Mouse (Mus musculus) effector memory CD4-positive, alpha-beta T cell, adult 5 months (primary cell): ENCODE data around the gene Kcnab2. TPM values are rescaled to one million over a fixed set of nuclear protein-coding genes. Genes with fewer than 3 reads are reported as not detected.

Source experiments
- polyA plus RNA-seq: library from polyadenylated mRNA; unstranded; fragments of 100-300 nt; shearing (Covaris generic); gene quantifications from one replicate; pipeline ENCODE4 v1.2.1, GENCODE M21; 2017

Gene Kcnab2
- 119 TPM for polyA plus RNA-seq

DNA sequence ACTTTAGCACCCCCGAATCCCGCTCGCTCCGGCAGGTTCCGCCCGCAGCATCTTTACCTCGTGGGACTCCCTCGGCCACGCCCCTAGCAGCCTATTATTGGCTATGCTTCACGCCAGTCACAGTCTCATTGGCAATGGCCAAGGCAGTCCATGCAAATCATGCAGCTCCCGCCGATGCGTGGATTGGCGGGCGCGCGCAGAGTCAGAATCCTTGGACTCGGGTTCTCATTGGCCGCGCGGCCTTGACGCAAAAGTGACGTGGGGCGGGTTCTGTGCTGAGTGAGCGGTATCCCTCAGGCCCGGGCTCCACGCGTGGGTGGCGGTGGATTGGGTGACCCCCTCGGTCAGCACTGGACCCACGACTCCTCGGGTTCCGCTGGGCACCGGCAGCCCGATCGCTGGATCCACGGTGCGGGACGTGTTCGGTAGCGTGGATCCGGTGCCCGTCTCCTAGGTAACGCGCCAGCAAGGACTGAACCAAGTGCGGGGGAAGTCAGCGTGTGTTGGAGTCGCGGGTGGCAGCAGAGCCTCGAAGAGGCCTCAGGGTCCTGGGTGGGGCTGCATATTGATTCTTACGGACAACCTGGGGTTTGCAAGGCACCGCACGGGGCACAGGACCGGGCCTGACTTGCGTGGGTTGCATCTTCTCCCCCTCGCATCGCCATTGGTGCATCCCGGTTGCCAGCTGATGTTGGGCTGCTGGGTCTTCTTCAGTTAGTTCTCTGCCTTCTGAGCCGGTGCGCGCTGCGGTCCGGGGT, at the start of gene Kcnab2:
Kcnab2 (minus strand) TSS at position 406 of the 758 bp plus-strand sequence.

DNA sequence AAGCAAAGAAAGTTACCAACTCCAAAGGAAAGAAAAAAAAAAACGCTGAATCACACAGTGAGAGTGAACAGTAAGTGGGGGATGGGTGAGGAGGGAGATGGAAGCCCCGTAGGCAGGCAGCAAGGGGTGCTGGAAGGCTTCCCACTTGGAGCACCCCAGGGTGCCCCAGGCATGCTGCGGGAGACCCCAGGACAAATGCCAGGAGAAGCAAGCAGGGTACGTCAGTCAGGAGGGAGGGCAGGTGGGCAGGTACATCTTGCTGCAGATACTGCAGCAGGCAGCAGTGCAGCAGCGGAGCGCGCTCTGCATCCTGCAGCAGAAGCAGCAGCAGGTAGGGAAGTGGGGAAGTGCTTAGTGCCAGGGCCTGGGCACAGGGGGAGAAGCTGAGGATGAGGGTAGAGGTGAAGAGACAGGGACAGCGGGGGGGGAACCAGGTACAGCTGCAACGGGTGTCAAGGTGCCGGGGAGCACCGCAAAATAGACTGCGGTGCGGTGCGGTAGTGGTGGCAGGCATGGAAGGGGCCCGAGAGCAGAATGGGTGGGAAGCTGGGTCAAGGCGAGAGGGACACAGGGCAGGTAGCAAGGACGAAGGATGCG, 1.1 kb downstream of the Kcnab2 start, which contains the start of gene Nphp4:
Nphp4 (plus strand) TSS at position 280 of the 597 bp plus-strand sequence.

Other genes starting within 250 kb of the Kcnab2 start
- 0.20 TPM for gene Gpr153, start 203.6 kb downstream of the Kcnab2 start, polyA plus RNA-seq
- gene Hes3, start 186.2 kb downstream of the Kcnab2 start, polyA plus RNA-seq = not detected
- 20.6 TPM for gene Icmt, start 180.6 kb downstream of the Kcnab2 start, polyA plus RNA-seq
- not detected for gene Rnf207, start 158.9 kb downstream of the Kcnab2 start, polyA plus RNA-seq
- 461 TPM for gene Rpl22, start 152.1 kb downstream of the Kcnab2 start, polyA plus RNA-seq
- not detected for gene Chd5, start 139.2 kb downstream of the Kcnab2 start, polyA plus RNA-seq
- gene Nphp4, start 1.2 kb downstream of the Kcnab2 start, polyA plus RNA-seq = 2.0 TPM